Mouse (Mus musculus) frontal cortex, postnatal 14 days (tissue): ENCODE results near the gene Psmc3.
"Not testable (repeated sequence)": the region's sequence is repeated elsewhere in the genome, so short reads cannot be mapped to it uniquely, and the experiment has no call there.

Experiments
- DNase-seq, 2 experiments: peaks; one replicate each; pipeline ENCODE4 v3.0.0; 2022; ENCODE audit warnings: low spot score in 2 of 2

The Psmc3 gene

GRCm38 (mm10) chr2:91053934-91054382 is at the start of gene Psmc3:
Psmc3 (plus strand) TSS chr2:91054009.
- DNase-seq, result peak; percentile 90 to 95

GRCm38 (mm10) chr2:91008536-91008935 is 45.3 kb upstream of the Psmc3 start:
- no peak for DNase-seq

GRCm38 (mm10) chr2:91013881-91014280 is 39.9 kb upstream of the Psmc3 start:
- no peak for DNase-seq

GRCm38 (mm10) chr2:91015386-91015785 is 38.4 kb upstream of the Psmc3 start:
- no peak for DNase-seq

GRCm38 (mm10) chr2:91018061-91018788 is 35.6 kb upstream of the Psmc3 start:
- peak in 1 of 2 experiments; percentile 29 for DNase-seq

GRCm38 (mm10) chr2:91019911-91020310 is 33.9 kb upstream of the Psmc3 start:
- no peak for DNase-seq

GRCm38 (mm10) chr2:91022266-91022665 is 31.5 kb upstream of the Psmc3 start:
- not testable (repeated sequence) for DNase-seq

GRCm38 (mm10) chr2:91023131-91023530 is 30.7 kb upstream of the Psmc3 start:
- no peak for DNase-seq

GRCm38 (mm10) chr2:91023956-91024355 is 29.9 kb upstream of the Psmc3 start:
- DNase-seq, result no peak

GRCm38 (mm10) chr2:91025081-91025516 is 28.7 kb upstream of the Psmc3 start:
- peak in 1 of 2 experiments; percentile 15 for DNase-seq

- DNase-seq, result no peak
Observed at GRCm38 (mm10) chr2:91026491-91026890, 27.3 kb upstream of the Psmc3 start.

- no peak for DNase-seq
Observed at GRCm38 (mm10) chr2:91027391-91028214, 26.2 kb upstream of the Psmc3 start.

GRCm38 (mm10) chr2:91031216-91031615 is 22.6 kb upstream of the Psmc3 start:
- DNase-seq, result no peak

- no peak for DNase-seq
Observed at GRCm38 (mm10) chr2:91033000-91033399, 20.8 kb upstream of the Psmc3 start.

- no peak for DNase-seq
Observed at GRCm38 (mm10) chr2:91035385-91035784, 18.4 kb upstream of the Psmc3 start, which contains the start of gene Rapsn. Rapsn (plus strand) TSS chr2:91035620.

GRCm38 (mm10) chr2:91041786-91042185 is 12.0 kb upstream of the Psmc3 start:
- DNase-seq, result no peak

- no peak for DNase-seq
Observed at GRCm38 (mm10) chr2:91042651-91043398, 11.0 kb upstream of the Psmc3 start.

GRCm38 (mm10) chr2:91044727-91045126 is 9.1 kb upstream of the Psmc3 start:
- DNase-seq, result no peak

GRCm38 (mm10) chr2:91045805-91046204 is 8.0 kb upstream of the Psmc3 start:
- DNase-seq, result not testable (repeated sequence)

GRCm38 (mm10) chr2:91047359-91047758 is 6.5 kb upstream of the Psmc3 start:
- DNase-seq, result no peak

- no peak for DNase-seq
Observed at GRCm38 (mm10) chr2:91051917-91052316, 1.9 kb upstream of the Psmc3 start.

GRCm38 (mm10) chr2:91052752-91053151 is 1.1 kb upstream of the Psmc3 start:
- no peak for DNase-seq
